Mouse (Mus musculus) mesoderm, embryonic 11.5 days (tissue): ENCODE results near the gene Arpin.

Source experiments
- DNase-seq: peaks from one replicate; pipeline ENCODE4 v3.0.0-alpha.2; 2012; ENCODE audit warnings: low read depth, low spot score

Gene Arpin

DNA sequence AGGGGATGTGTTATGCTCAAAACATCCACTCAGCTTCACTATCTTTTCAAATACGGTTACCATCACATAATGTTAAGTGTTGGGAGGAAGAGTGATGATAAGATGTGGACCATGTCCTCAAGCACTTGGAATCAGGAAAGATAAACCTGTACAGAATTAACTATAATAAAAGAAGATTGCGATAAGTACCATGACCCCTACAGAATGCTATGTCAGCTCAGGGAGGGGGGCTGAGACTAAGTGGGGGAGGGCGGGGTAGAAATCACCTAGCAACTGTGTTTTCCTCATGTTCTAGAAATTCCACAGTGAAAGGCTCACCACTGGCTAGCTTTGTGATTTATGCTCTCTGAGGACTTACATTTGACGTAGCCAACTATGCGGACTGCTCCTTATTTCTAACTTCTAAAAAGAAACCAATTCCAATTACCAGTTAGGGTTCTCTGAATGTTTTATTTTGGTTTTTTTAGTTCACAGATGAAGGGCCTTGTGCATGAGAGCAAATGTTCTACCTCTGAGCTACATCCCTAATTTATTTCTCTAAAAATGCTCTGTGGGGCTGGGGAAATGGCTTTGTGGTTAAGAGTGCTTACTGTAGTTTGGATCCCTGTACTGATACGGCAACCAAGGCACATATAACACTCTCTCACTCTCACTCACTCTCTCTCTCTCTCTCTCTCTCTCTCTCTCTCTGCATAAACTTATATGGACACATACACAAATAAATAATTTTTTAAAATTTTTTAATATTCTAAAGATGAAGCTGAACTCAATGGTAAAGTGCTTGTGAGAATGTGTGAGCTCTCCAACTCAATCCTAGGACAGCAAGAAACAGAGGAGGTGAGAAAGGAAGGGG, 42.4 kb downstream of the Arpin start:
- DNase-seq: peak; percentile 15

DNA sequence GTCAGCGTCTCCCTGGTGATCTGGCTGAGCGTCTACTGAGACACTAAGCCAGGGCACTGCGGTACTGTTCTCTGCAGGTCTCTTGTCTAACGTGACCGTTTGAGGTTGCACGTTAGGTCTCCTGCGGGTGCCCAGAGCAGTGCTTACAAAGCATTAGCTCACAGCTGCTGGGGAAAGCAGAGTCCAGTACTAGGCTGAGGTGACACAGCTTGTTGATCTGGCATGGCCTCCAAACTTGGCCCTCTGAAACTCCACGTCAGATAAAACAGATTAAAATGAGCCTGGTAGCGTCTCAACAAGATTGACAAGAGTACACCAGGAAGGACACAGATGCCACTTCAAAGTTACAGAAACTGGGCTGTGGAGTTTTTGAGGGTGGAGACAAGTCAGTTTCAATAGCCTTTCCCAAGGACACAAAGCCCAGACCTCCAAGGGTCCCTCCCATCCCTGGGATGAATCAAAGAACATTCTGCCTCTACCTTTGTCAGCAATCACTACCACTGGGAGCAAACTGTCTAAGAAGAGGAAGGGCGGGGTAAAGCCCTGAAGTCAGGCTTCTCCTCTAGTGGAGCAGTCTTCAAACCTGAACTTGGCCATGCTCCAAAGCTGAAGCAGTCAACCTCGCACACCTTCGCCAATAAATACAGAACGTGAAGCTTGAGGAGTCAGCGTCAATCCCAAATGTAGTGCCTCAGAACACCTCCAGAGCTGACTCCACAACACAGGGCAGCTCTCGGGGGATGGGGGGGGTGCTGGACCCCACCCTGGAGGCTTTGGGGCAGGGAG, 44.5 kb downstream of the Arpin start:
- DNase-seq: no peak

- DNase-seq: no peak
These were observed 46.6 kb downstream of the Arpin start for GRCm38 (mm10) chr7:79888603-79889002.

GRCm38 (mm10) chr7:79883613-79884334, 51.4 kb downstream of the Arpin start:
- no peak for DNase-seq

GRCm38 (mm10) chr7:79881901-79882300, 53.3 kb downstream of the Arpin start:
- no peak for DNase-seq

- no peak for DNase-seq
These were observed 54.2 kb downstream of the Arpin start for GRCm38 (mm10) chr7:79880998-79881397.

DNA sequence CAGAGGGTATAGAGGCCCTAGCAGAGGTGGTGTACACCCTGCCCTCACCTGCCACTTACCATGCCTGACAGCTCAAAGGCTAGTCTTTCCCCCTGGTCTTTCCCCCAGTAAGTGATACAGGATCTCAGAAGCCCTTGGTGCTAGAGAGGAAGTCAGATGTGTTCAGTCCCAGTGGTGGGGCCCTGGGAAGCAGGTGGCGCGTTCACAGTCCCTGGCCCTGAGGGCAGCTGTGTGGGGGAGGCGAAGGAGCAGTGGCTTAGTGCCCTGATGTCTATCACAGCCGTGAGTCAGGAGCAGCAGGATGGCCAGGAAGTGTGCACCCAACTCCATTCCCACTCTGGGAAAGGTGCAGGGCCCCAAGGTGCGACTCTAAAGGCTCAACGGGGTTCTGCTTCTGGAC, 55.1 kb downstream of the Arpin start:
- DNase-seq: no peak

DNA sequence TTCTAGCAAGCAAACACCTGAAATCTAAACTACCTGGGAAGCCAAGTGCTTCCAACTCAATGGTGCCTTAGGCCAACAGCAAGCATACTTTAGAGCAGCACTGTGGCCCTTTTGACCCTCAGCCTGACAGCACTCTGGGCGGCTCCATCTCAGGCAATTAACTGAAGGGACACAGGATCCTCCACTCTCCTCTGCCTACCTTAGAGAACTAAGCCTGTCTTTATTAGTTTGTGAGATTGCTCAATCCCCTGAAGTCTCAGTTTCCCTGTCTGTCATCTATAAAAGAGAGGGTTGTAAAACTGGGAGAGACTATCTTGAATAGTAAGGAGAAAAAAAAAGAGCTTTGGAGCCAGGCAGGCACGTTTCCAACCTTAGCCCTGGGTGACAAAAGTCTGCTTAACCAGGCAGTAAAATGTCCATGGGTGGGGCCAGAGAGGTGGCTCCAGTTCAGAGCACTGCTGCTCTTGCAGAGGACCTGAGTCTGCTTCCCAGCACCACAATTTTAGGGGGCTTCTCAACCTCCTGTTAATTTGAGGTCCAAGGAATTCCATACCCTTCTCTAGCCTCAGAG, 56.6 kb downstream of the Arpin start:
- no peak for DNase-seq
